Mouse (Mus musculus) lung, postnatal 4 days (tissue): ENCODE measurements at regions not wholly inside any gene's neighbourhood (a gene's known extent, or its start where the extent isn't known, plus 50 kb on each side); places are given as distances from the start of the nearest gene placed in this dataset.

Experiments used
- DNase-seq, 2 experiments: peaks; one replicate each; pipeline ENCODE4 v3.0.0; 2021

DNA sequence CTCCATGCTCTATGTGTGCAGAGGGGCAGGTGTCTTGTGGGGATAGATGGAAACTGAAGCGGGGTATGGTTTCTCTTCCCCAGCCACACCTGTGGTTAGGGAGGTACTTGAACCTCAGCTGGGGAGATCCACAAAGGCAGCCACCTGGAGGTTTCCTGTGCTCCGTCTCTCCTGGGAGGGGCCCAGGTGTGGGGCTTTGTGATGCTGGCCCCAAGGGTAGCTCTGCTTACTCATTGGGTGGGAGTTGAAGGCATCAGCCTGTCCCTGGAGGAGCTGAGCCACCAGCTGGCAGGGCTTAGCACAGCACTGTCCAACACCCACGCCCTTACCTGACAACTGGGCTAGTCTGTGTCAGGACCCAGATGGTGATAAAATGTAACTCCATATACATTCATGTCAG lies 81.4 kb downstream of the Lhx2 start:
- no peak for DNase-seq

GRCm38 (mm10) chr2:38422406-38422805 lies 83.3 kb downstream of the Lhx2 start:
- no peak for DNase-seq

- no peak for DNase-seq
Observed at GRCm38 (mm10) chr2:38423886-38424277, 84.8 kb downstream of the Lhx2 start.

GRCm38 (mm10) chr2:38424278-38424931 lies 85.3 kb downstream of the Lhx2 start:
- no peak for DNase-seq

DNA sequence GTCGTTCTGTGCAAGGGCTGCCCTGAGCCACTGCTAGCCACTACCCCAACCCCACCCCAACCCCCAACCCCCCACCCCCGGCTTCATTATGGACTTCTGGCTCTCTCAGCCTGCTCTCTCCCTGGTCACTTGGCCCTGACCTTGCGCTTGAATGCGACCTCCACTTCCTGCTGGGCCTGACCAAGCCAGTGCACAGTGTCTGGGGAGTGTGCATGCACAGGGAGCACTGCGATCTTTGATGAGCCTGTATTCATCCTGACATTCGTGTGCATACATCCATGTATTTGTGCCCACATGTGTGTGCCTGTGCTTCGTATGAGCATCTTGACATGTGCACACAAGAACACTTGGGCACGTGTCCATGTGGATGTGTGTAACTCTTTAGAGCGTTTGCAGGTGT lies 85.9 kb downstream of the Lhx2 start:
- DNase-seq, result no peak

GRCm38 (mm10) chr2:38429752-38430378 lies 81.6 kb upstream of the Nek6 start:
- peak; percentile 74 to 87 for DNase-seq

DNA sequence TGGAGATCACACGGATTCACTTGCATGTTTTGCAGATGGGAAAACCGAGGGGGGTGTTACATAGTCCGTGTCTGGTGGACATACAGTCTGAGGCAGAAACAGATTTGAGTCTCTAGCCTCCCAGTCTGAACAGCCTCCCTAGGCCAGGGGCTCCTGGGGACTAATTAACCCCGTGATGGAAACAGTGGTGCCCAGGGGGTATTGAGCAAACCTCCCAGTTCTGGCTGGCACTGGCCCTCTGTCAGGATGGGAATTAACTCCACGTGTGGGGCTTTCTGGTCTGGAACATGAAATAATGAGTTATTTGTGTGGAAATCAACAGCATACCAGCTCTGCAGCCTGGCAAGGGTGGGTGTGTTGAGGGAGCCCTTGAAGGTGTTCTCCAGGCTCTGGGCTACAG lies 79.9 kb upstream of the Nek6 start:
- no peak for DNase-seq

GRCm38 (mm10) chr2:38433736-38434135 lies 77.7 kb upstream of the Nek6 start:
- DNase-seq, result peak in 1 of 2 experiments; percentile 42

- DNase-seq, result no peak
Observed at GRCm38 (mm10) chr2:38436701-38437100, 74.7 kb upstream of the Nek6 start.

GRCm38 (mm10) chr2:38439191-38439590 lies 72.3 kb upstream of the Nek6 start:
- DNase-seq, result no peak

GRCm38 (mm10) chr2:38439973-38440372 lies 71.5 kb upstream of the Nek6 start:
- no peak for DNase-seq

GRCm38 (mm10) chr2:38449092-38449491 lies 62.4 kb upstream of the Nek6 start:
- no peak for DNase-seq

DNA sequence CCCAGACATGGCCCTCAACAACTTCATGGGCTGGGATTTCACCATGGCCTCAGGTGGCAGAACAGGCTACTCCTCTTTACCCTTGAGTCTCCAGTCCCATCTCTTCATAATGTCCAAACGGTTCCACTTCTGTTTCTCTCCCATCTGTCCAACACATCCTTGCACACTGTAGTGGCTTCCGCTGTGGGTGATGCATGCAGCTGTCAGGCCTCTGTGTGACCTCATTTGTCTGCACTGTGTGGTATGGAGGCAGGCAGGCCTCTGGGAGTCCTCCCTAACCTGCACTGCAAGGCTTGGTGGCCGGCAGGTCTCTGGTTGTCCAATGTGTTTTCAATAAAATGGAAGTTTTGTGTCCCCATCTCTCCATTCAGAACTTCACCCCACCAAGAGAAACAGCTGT lies 54.9 kb upstream of the Nek6 start:
- no peak for DNase-seq

DNA sequence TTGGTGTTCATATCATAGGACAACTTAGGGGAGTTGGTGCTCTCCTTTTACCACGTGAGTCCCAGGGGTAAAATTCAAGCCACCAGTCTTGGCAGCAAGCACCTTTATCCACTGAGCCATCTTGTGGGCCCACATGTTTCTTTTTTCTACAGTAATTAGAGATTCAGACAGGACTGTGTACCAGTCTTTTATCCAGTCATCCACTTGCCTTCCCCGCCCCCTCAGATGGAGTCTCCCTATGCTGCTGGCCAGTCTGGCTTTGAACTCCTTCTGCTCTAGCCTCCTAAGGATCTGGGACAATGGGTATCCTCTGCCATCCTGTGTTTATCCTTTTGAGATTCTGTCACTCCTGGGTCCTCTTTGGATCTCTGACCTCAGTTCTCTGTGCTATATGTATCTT lies 51.1 kb upstream of the Nek6 start:
- DNase-seq, result no peak

DNA sequence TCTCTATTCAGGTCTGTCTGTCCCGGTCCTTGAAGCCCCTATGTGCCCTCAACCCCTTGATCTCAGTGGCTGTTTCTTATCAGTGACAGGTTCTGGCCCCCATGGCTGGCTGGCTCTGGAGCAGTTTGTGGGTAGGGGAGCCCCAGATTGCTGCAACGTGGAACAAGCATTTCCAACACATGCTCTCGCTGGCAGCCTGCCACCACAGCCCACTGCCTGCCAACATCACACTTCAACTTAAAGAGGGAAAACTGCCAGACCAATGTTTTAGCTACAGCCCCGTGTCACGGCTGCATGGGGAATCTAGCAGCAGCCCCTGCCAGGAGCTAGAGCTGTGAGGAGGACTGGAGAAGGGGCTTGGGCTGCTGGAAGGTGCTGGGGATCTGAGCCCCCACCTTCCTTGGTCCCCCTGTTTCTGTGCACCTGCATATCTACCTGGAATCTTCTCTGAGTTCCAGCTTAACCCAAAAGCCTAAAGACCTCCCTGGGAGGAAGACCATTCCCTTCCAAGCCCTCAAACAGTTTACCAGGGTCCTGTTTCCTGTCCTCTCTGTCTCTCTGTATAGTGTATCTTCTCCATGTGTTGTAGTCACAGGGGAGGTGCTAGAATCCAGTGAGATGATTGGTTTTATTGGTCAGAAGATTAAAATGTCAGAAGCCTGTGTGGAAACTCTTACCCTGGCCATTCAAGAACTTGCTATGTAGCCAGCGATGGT lies 50.5 kb upstream of the Nek6 start:
- DNase-seq, result peak; percentile 84 to 88
